Mouse (Mus musculus) cortical plate, adult 2 months (tissue): ENCODE data around the gene Rxfp2.

Experiments
- CTCF ChIP-seq: fragments of 200-500 bp; IDR thresholded peaks from 2 replicates; pipeline ENCODE4 v1.5.1; 2011; ENCODE audit warnings: mild to moderate bottlenecking, control low read depth, low read length; ENCODE audit not compliant: insufficient read depth; ENCODE audit errors: extremely low read depth
- POLR2A ChIP-seq: fragments of 200-500 bp; IDR thresholded peaks from 2 replicates; pipeline ENCODE4 v1.6.1; 2011; ENCODE audit warnings: mild to moderate bottlenecking, low read length, control low read depth; ENCODE audit not compliant: insufficient read depth; ENCODE audit errors: extremely low read depth

DNA sequence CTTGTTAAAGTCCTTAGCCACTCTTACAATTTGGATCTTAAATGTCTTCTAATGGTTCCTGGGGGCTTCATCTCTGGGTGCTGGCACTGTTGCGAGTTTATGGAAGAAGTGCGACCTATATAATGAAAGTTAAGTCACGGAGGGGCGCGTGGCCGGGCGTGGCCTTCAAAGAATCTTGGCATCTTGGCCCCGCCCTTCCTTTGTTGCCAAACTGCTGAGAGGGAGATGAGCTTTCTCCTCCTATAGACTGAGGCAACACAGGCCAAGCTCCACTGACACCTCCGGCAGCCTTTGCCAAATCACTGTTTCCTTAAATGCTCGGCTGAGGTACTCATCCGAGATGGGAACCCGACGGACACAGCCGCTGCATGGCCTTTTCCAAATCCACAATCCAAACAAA lies 64.2 kb downstream of the Rxfp2 start:
- no peak for TF ChIP-seq CTCF
- TF ChIP-seq POLR2A: no peak
